Mouse (Mus musculus): Measurements from ENCODE around the gene Slc25a33. TPM values are rescaled to one million over a fixed set of nuclear protein-coding genes. Genes with fewer than 3 reads are reported as not detected.

The Slc25a33 gene
- polyA plus RNA-seq, 1 experiment = 13.5 TPM

- DNase-seq (ENCODE audit: low spot score) = no peak
Observed at GRCm38 (mm10) chr4:149696189-149696971, 77.7 kb downstream of the Slc25a33 start.

Other genes starting within 250 kb of the Slc25a33 start
- gene Clstn1, start 187.8 kb downstream of the Slc25a33 start, polyA plus RNA-seq (2012; rRNA removed) = 28.0 and 61.1 TPM in 2 replicates
- gene Pik3cd, start 71.7 kb downstream of the Slc25a33 start, polyA plus RNA-seq (2012; rRNA removed) = 5.2 and 8.1 TPM in 2 replicates
- 21.6 and 24.0 TPM in 2 replicates for gene Tmem201, start 36.2 kb downstream of the Slc25a33 start, polyA plus RNA-seq (2012; rRNA removed)
- gene Spsb1, start 180.8 kb upstream of the Slc25a33 start, polyA plus RNA-seq (2012; rRNA removed) = 21.0 and 21.7 TPM in 2 replicates
- 45.9 and 57.6 TPM in 2 replicates for gene H6pd, start 234.7 kb upstream of the Slc25a33 start, polyA plus RNA-seq (2012; rRNA removed)